Comparison of ENCODE assay signal across 13 mouse cellular contexts in genomic region chr17:24260516-24260915, GRCm38 (mm10).
"Had no signal": no experiment of that assay in that cellular context is flagged by ENCODE, and none has a peak within 500 bp of the region (broad histone marks: within the 10 kb centered on the region; RNA-seq: fewer than 3 reads in every experiment).

No protein-coding gene starts in this region.

- DNase-seq: kidney, adult 11 months; kidney, postnatal 10 days; kidney, postnatal 4 days; lung, embryonic 14.5 days; lung, postnatal 10 days; lung, postnatal 4 days; right cerebral cortex, postnatal 14 days; thymus, adult 2 months; thymus, postnatal 25 days had no signal

- H3K4me3 ChIP-seq: layer of hippocampus, adult 2 months; midbrain, embryonic 13.5 days; neural tube, embryonic 13.5 days; stomach, embryonic 15.5 days had no signal

- H3K9me3 ChIP-seq: midbrain, embryonic 13.5 days; neural tube, embryonic 13.5 days; stomach, embryonic 15.5 days had no signal

- H3K27ac ChIP-seq: layer of hippocampus, adult 2 months; midbrain, embryonic 13.5 days; neural tube, embryonic 13.5 days; stomach, embryonic 15.5 days had no signal

- H3K36me3 ChIP-seq: midbrain, embryonic 13.5 days; neural tube, embryonic 13.5 days; stomach, embryonic 15.5 days had no signal

- H3K4me1 ChIP-seq: midbrain, embryonic 13.5 days; neural tube, embryonic 13.5 days; stomach, embryonic 15.5 days had no signal

- H3K4me2 ChIP-seq: lung, embryonic 14.5 days; midbrain, embryonic 13.5 days; neural tube, embryonic 13.5 days; stomach, embryonic 15.5 days had no signal

- H3K27me3 ChIP-seq: midbrain, embryonic 13.5 days; neural tube, embryonic 13.5 days; stomach, embryonic 15.5 days had no signal

- H3K9ac ChIP-seq: lung, embryonic 14.5 days; midbrain, embryonic 13.5 days; neural tube, embryonic 13.5 days; stomach, embryonic 15.5 days had no signal

- ATAC-seq: midbrain, embryonic 13.5 days had no signal
